Mouse (Mus musculus) small intestine, adult 2 months (tissue): Measurements from ENCODE around the gene Bahcc1. TPM values are rescaled to one million over a fixed set of nuclear protein-coding genes. Genes with fewer than 3 reads are reported as not detected.

Experiments
- H3K27ac ChIP-seq: fragments of 200-500 bp; 2 replicates; pipeline ENCODE4 v1.5.1; 2012; ENCODE audit warnings: low read depth, low read length, control low read depth, inconsistent platforms; ENCODE audit not compliant: insufficient read depth
- H3K27me3 ChIP-seq: fragments of 200-500 bp; 2 replicates; pipeline ENCODE4 v1.6.1; 2012; ENCODE audit warnings: mild to moderate bottlenecking, moderate library complexity, low read length, inconsistent platforms; ENCODE audit not compliant: control insufficient read depth, insufficient read depth
- H3K36me3 ChIP-seq: fragments of 200-500 bp; 2 replicates; pipeline ENCODE4 v1.6.1; 2012; ENCODE audit warnings: mild to moderate bottlenecking, low read length, control low read depth, inconsistent platforms; ENCODE audit not compliant: control insufficient read depth, insufficient read depth
- H3K4me1 ChIP-seq: fragments of 200-500 bp; 2 replicates; pipeline ENCODE4 v1.6.1; 2012; ENCODE audit warnings: low read length, inconsistent platforms, mixed read lengths; ENCODE audit not compliant: control insufficient read depth, insufficient read depth, insufficient read length
- H3K4me3 ChIP-seq: fragments of 200-500 bp; 2 replicates; pipeline ENCODE4 v1.5.1; 2012; ENCODE audit warnings: low read depth, mild to moderate bottlenecking, control low read depth, inconsistent platforms, low read length, moderate library complexity
- CTCF ChIP-seq: fragments of 200-500 bp; IDR thresholded peaks from 2 replicates; pipeline ENCODE4 v1.5.1; 2012; ENCODE audit warnings: low read depth, mild to moderate bottlenecking, control low read depth, inconsistent platforms, low read length, moderate library complexity, mixed read lengths; ENCODE audit not compliant: insufficient replicate concordance, insufficient read length; ENCODE audit errors: extremely low read depth
- POLR2A ChIP-seq: fragments of 200-500 bp; IDR thresholded peaks from 2 replicates; pipeline ENCODE4 v1.6.1; 2012; ENCODE audit warnings: low read depth, mild to moderate bottlenecking, control low read depth, inconsistent platforms, low read length, moderate library complexity
- WGBS: fragments of 180-500 bp; shearing (Covaris S2); methylation state at CpG from one replicate; pipeline ENCODE4 v1.1.7; 2018; 5-methylcytosine and 5-hydroxymethylcytosine counted together
- polyA plus RNA-seq: library from polyadenylated mRNA; depleted of rRNA; stranded (reverse); fragments of >200 nt; gene quantifications from 2 replicates; pipeline ENCODE4 v1.2.3, GENCODE M21; 2012

Gene Bahcc1
- polyA plus RNA-seq, 1 experiment, result 15.4 TPM

DNA sequence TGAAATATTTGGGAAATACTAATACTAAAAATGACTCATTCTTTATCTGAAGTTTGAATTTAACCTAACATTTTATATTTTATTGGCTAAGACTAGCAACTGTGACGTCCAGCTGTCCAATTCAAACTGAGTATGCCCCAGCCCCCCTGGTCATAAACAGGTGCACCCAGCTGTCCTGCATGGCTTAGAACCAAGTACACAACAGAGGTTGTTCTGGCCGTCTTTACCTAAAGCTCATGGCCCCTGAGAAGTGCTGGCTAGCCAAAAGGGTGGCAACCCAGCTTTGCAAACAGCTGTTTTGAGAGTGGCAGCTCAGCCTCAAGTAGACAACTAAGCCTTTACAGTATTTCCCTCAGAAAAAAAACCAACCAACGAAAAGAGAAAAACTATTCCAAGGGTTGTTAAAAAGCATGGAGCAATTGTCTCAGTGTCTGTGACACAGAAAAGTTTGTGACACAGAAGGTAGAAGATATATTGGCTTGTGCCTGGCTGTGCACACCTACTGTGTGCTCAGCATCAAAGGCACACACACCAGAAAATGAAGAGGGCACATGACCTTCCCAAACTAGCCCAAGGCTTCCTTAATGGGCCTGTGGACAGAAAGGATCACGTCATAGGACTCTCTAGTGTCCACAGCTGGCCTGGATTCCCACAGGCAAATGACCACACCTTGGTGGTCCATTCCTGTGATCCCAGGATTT lies 65.8 kb downstream of the Bahcc1 start:
- H3K4me3 ChIP-seq, result no peak overlapping the region
- H3K36me3 ChIP-seq, result no peaks in the 10 kb centered on the region
- H3K4me1 ChIP-seq, result no peaks in the 10 kb centered on the region; the same call in none of the 2 replicates
- no peak for TF ChIP-seq CTCF
- no peak for TF ChIP-seq POLR2A
- WGBS, result 72% methylated on average over 4 of the region's 4 CpGs
- H3K27ac ChIP-seq, result no peak overlapping the region
- H3K27me3 ChIP-seq, result no peaks in the 10 kb centered on the region

DNA sequence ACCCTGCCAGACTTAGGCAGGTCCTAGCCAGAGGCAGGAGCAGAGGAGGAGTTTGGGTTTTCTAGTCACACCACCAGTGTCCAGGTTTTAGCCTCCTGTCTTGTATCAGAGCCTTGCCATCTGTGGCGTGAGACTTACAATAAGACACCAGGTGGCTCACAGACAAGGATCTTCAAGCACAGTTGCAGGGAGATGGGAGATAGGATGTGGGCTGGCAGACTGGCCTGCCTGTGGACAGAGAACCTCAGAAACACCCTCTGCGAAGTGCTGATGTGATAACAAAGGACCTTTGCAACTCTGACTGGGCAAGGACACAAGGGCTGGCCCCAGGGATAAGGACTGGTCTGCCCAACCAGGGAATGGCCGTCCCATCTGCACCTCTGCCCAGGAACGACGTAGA lies 66.7 kb downstream of the Bahcc1 start:
- WGBS, result 45% methylated on average over 5 of the region's 5 CpGs
- no peak for TF ChIP-seq POLR2A
- TF ChIP-seq CTCF, result no peak
- Histone ChIP-seq H3K27ac (no peak overlapping the region), H3K4me1 (no peaks in the 10 kb centered on the region; the same call in none of the 2 replicates), H3K36me3 (no peaks in the 10 kb centered on the region), H3K4me3 (no peak overlapping the region), H3K27me3 (0 out of 2 replicates have a peak, but pooled peaks cover 2% of the 10 kb centered on the region)

DNA sequence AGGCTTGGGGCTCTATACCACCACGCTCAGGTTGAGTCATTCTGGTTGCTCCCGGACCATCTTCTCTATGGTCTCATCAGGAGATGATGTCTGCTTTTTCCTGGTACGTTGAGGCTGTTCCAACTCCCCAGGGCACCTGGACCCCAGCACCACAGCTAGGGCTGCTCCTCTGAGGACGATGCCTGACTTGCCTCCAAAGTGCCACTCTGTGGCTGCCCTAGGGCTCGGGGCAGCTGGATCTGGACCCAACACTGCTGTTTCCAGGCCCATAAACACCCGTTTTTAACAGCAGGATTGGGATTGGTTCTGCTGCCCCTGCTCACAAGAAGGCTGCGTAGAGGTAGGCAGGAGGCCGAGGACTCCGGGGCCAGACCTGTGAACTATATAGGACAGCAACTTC lies 70.4 kb downstream of the Bahcc1 start:
- TF ChIP-seq POLR2A (no peak), CTCF (no peak)

DNA sequence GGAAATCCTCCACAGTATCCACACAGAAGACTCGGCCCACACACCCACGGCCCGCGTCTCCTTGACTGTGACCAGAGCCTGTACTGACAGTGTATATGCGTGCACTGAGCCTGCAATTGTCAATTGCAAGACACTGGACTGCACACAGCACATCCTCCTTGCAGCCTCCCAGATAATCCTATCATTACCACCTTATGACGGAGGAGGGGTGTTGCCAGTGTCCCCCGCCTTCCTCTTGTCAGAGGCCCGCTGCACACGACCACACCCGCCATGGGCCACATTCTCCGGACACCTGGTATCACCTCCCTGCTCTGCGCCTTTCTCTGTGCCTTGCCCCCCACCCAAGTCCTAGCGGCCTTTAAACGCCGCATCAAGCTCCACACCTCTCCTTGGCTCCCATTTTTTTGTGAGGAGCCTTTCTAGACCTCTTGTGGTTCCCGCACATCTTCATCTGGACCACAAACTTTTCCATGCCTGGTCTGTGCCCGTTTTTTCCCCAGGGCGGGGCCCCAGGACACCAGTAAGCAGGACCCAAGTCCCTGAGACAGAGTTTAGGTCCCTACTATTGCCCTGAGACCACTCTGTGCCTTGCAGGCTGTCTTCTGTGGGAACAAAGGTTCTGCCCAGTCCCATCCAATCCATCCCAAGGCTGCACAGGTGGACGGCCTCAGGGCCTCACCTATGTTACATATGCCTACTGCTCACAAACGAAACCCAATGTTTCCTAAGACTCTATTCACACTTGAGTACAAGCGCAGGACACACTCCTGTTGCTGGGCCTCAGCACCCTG lies 71.0 kb downstream of the Bahcc1 start:
- H3K4me3 ChIP-seq, result no peak overlapping the region
- 87% methylated on average over 21 of the region's 21 CpGs for WGBS
- no peaks in the 10 kb centered on the region for H3K36me3 ChIP-seq
- peaks cover 8% of the 10 kb centered on the region for H3K4me1 ChIP-seq
- peaks cover 2% of the 10 kb centered on the region; the same call in 1 of the 2 replicates for H3K27me3 ChIP-seq
- no peak for TF ChIP-seq CTCF
- no peak overlapping the region for H3K27ac ChIP-seq

More for the DNA sequence above, 70.4 kb downstream of the Bahcc1 start:
- no peaks in the 10 kb centered on the region for H3K36me3 ChIP-seq
- peaks cover 8% of the 10 kb centered on the region for H3K4me1 ChIP-seq
- WGBS, result 91% methylated on average over 9 of the region's 9 CpGs
- H3K27ac ChIP-seq, result no peak overlapping the region
- H3K27me3 ChIP-seq, result peaks cover 2% of the 10 kb centered on the region; the same call in 1 of the 2 replicates
- H3K4me3 ChIP-seq, result no peak overlapping the region

DNA sequence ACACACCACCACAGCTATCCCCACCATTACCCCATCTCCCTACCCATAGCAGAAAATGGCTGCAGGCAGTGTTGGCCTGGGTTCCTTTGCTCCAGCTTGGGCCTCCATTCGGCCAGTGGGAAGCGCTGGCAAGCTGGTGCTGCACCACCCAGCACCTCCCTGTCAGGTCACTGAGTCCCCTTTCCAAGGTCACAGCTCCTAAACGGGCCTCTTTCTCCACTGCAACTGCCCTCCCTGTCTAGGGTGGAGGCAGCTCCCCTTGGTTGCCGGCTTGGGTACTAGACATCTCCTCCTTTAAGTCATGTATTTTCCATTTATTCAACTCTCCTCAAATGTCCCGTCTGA lies 71.6 kb downstream of the Bahcc1 start:
- Histone ChIP-seq H3K4me1 (peaks cover 8% of the 10 kb centered on the region), H3K27me3 (peaks cover 2% of the 10 kb centered on the region; the same call in 1 of the 2 replicates), H3K27ac (no peak overlapping the region), H3K4me3 (no peak overlapping the region), H3K36me3 (no peaks in the 10 kb centered on the region)
- TF ChIP-seq CTCF (no peak), POLR2A (no peak)
- WGBS, result 51% methylated on average over 5 of the region's 5 CpGs

DNA sequence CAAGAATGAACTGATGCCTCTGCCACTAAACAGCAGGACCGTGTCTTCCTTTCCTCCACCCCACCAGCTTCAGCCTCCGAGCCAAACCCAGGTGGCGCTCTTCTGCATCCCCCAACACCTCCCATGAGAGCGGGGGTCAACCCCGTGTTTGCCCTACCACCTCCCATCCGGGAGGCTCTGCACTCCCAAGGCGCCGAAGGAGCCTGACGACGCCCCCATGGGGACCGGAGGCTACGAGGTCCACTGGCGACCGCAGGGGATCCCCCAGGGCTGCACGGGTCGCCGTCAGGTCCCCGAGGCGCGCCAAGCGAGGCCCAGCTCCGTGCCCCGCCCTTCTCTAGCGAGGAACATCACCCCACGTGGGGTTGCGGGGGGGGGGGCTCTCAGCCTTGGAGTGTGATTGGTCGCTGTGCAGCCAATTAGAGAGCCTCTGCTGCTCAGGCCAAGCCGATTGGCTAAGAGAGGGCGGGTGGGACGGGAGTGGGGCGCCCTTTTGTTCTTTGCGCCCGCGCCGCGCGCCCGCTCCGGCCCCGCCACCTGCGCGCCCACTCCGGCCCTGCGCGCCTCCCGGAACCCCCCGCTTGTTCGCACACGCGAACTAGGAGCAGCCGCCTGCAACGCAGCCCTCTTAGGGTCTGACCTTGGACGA lies 72.3 kb downstream of the Bahcc1 start:
- Histone ChIP-seq H3K27me3 (peaks cover 2% of the 10 kb centered on the region; the same call in 1 of the 2 replicates), H3K4me1 (peaks cover 8% of the 10 kb centered on the region), H3K4me3 (peak overlapping the region; percentile 69), H3K27ac (no peak overlapping the region), H3K36me3 (no peaks in the 10 kb centered on the region)
- TF ChIP-seq CTCF (peak; percentile 39; the same call in 1 of the 2 replicates), POLR2A (no peak)
- under 1% methylated on average over 51 of the region's 53 CpGs for WGBS
